Mouse (Mus musculus): ENCODE measurements around the gene Ms4a10.

GRCm38 (mm10) chr19:11022382-11022781, 47.9 kb upstream of the Ms4a10 start:
- TF ChIP-seq CTCF (IDR thresholded peaks at IDR 0.05; ENCODE audit: low read depth, low read length) (no peak), POLR2A (IDR thresholded peaks at IDR 0.05; ENCODE audit: insufficient read depth, low read length) (no peak)
